Mouse (Mus musculus): ENCODE results near the gene Clcn5. TPM values are rescaled to one million over a fixed set of nuclear protein-coding genes. Genes with fewer than 3 reads are reported as not detected.

The Clcn5 gene
- polyA plus RNA-seq, 1 experiment from 2014 or later: 36.0 TPM

GRCm38 (mm10) chrX:7114885-7115284 is 204.3 kb downstream of the Clcn5 start:
- ATAC-seq (ENCODE audit: low read depth) (no peak), DNase-seq (ENCODE audit: low spot score) (no peak)
- no peak overlapping the region for H3K9ac ChIP-seq (ENCODE audit: low read depth, low read length)
- H3K36me3 ChIP-seq (ENCODE audit: control insufficient read depth, insufficient read depth, low read length): no peaks in the 10 kb centered on the region
- H3K9me3 ChIP-seq (ENCODE audit: control insufficient read depth, low read length): no peaks in the 10 kb centered on the region
- WGBS: 77% methylated on average over 3 of the region's 3 CpGs
- H3K4me3 ChIP-seq (ENCODE audit: low read depth, low read length): no peak overlapping the region
- no peak overlapping the region for H3K27ac ChIP-seq (replicated peaks; ENCODE audit: low read depth, low read length)
- H3K4me2 ChIP-seq (ENCODE audit: low read depth, low read length): no peak overlapping the region
- no peaks in the 10 kb centered on the region for H3K4me1 ChIP-seq (ENCODE audit: control insufficient read depth, insufficient read depth, low read length)
- no peaks in the 10 kb centered on the region for H3K27me3 ChIP-seq (replicated peaks; ENCODE audit: control insufficient read depth, insufficient read depth, low read length)

MicroRNAs encoded within 50 kb of the gene (microRNA counts, 519-probe panel; counts per million panel counts)
- microRNA mmu-miR-188-3p (3,031 counts per million, percentile 71 among the panel's probes with 10 or more counts), microRNA mmu-miR-188-5p (19.3 counts per million), microRNA mmu-miR-362-3p (2,845 counts per million, percentile 64 among the panel's probes with 10 or more counts), microRNA mmu-miR-362-5p (2,569 counts per million, percentile 53 among the panel's probes with 10 or more counts), microRNA mmu-miR-500 (1,573 counts per million, percentile 8 among the panel's probes with 10 or more counts), microRNA mmu-miR-501-3p (2,318 counts per million, percentile 39 among the panel's probes with 10 or more counts), microRNA mmu-miR-501-5p (2,665 counts per million, percentile 56 among the panel's probes with 10 or more counts), microRNA mmu-miR-532-3p (2,684 counts per million, percentile 57 among the panel's probes with 10 or more counts), microRNA mmu-miR-532-5p (3,500 counts per million, percentile 82 among the panel's probes with 10 or more counts)

Small RNA genes within 50 kb of the gene (microRNA-seq; reads per million reads assigned to microRNA genes)
- gene Mir188 (ENCODE audit: borderline number of aligned reads): 2,087 reads per million, percentile 81 among the genes with 10 or more reads in this experiment
- gene Mir362 (ENCODE audit: borderline number of aligned reads): 255 reads per million, percentile 62 among the genes with 10 or more reads in this experiment
- 411 reads per million, percentile 67 among the genes with 10 or more reads in this experiment for gene Mir500 (ENCODE audit: borderline number of aligned reads)
- gene Mir501 (ENCODE audit: borderline number of aligned reads): 1,250 reads per million, percentile 77 among the genes with 10 or more reads in this experiment
- gene Mir532 (ENCODE audit: borderline number of aligned reads): 2,165 reads per million, percentile 82 among the genes with 10 or more reads in this experiment

Other genes with a start within 250 kb of the Clcn5 start
- gene Usp27x, start 56.5 kb upstream of the Clcn5 start, polyA plus RNA-seq (2014; fragmentation: Nextera tagmentation; extraction: Ambion mirVana): 0.34 and 0.35 TPM in 2 replicates